Comparison of ENCODE assay signal across 9 mouse cellular contexts in genomic region chr7:128298481-128299342, GRCm38 (mm10). TPM values are rescaled to one million over a fixed set of nuclear protein-coding genes. Genes with fewer than 3 reads are reported as not detected.
A peak's percentile ranks its signal among the peaks of the same experiment; 100 is the strongest.
DNase-seq lines count a peak whose midpoint lies in the region; ATAC-seq lines count a peak whose summit lies in the region.
"Had no signal": no experiment of that assay in that cellular context is flagged by ENCODE, and none has a peak within 500 bp of the region (broad histone marks: within the 10 kb centered on the region; RNA-seq: fewer than 3 reads in every experiment).

No protein-coding gene starts in this region.

- no peak for ATAC-seq in kidney, embryonic 14.5 days (ENCODE audit: low FRiP score, low TSS enrichment)
- ATAC-seq in hindbrain, embryonic 14.5 days (ENCODE audit: low FRiP score), result no peak

- no peaks in the 10 kb centered on the region for H3K9me3 ChIP-seq in kidney, embryonic 14.5 days (ENCODE audit: control insufficient read depth, low read length)
- H3K9me3 ChIP-seq in hindbrain, embryonic 14.5 days (ENCODE audit: control insufficient read depth, low read length), result no peaks in the 10 kb centered on the region
- H3K9me3 ChIP-seq in midbrain, embryonic 10.5 days (replicated peaks), result no peaks in the 10 kb centered on the region

- peaks cover 10% of the 10 kb centered on the region for H3K4me1 ChIP-seq in kidney, embryonic 14.5 days (ENCODE audit: control insufficient read depth, insufficient read depth, low read length)
- peaks cover 16% of the 10 kb centered on the region for H3K4me1 ChIP-seq in hindbrain, embryonic 14.5 days (replicated peaks; ENCODE audit: control insufficient read depth, insufficient read depth, low read length)
- H3K4me1 ChIP-seq in midbrain, embryonic 10.5 days, result peaks cover 42% of the 10 kb centered on the region

- no peak overlapping the region for H3K27ac ChIP-seq in kidney, embryonic 14.5 days (ENCODE audit: low read depth, low read length)
- H3K27ac ChIP-seq in hindbrain, embryonic 14.5 days, result peak overlapping the region; percentile 70
- H3K27ac ChIP-seq in midbrain, embryonic 10.5 days (replicated peaks), result peak overlapping the region; percentile 87

- H3K9ac ChIP-seq in kidney, embryonic 14.5 days (ENCODE audit: low read depth, low read length), result peak overlapping the region; percentile 93; the same call in 1 of the 2 replicates
- peak overlapping the region; percentile 89; the same call in 1 of the 2 replicates for H3K9ac ChIP-seq in hindbrain, embryonic 14.5 days

- 86% methylated on average over 8 of the region's 8 CpGs for WGBS in kidney, embryonic 14.5 days
- WGBS in hindbrain, embryonic 14.5 days, result 78% methylated on average over 8 of the region's 8 CpGs
- WGBS in midbrain, embryonic 10.5 days, result 83% methylated on average over 8 of the region's 8 CpGs

- H3K4me3 ChIP-seq in kidney, embryonic 14.5 days (ENCODE audit: low read length), result peak overlapping the region; percentile 91
- H3K4me3 ChIP-seq in hindbrain, embryonic 14.5 days (replicated peaks; ENCODE audit: low read length), result peak overlapping the region; percentile 90
- peak overlapping the region; percentile 71 for H3K4me3 ChIP-seq in midbrain, embryonic 10.5 days

- no peak for DNase-seq in kidney, adult 18-20 months
- peak; percentile 54 for DNase-seq in brain, adult 2 months (ENCODE audit: low read depth, low spot score)
- peak; percentile 71 for DNase-seq in hindbrain, embryonic 14.5 days (ENCODE audit: low spot score)
- no peak for DNase-seq in midbrain, embryonic 10.5 days (ENCODE audit: low spot score)
- no peak for DNase-seq in cerebellum, postnatal 14 days
- no peak for DNase-seq in urinary bladder, postnatal 36 days (ENCODE audit: low spot score in 2 of 2)
- no peak for DNase-seq in embryo, embryonic 10 days (ENCODE audit: low spot score)

- no peaks in the 10 kb centered on the region for H3K27me3 ChIP-seq in kidney, embryonic 14.5 days (ENCODE audit: control insufficient read depth, insufficient read depth, low read length)
- no peaks in the 10 kb centered on the region for H3K27me3 ChIP-seq in hindbrain, embryonic 14.5 days (ENCODE audit: control insufficient read depth, insufficient read depth, low read length)
- H3K27me3 ChIP-seq in midbrain, embryonic 10.5 days (ENCODE audit: low read depth, poor library complexity, severe bottlenecking), result peaks cover 14% of the 10 kb centered on the region; the same call in 1 of the 2 replicates
- H3K27me3 ChIP-seq: Patski had no signal

- no peaks in the 10 kb centered on the region; the same call in 1 of the 2 replicates for H3K36me3 ChIP-seq in kidney, embryonic 14.5 days (ENCODE audit: control insufficient read depth, insufficient read depth, low read length)
- no peaks in the 10 kb centered on the region for H3K36me3 ChIP-seq in hindbrain, embryonic 14.5 days (replicated peaks; ENCODE audit: control insufficient read depth, insufficient read depth)
- H3K36me3 ChIP-seq in midbrain, embryonic 10.5 days, result 0 out of 2 replicates have a peak, but pooled peaks cover 12% of the 10 kb centered on the region

- H3K4me2 ChIP-seq in kidney, embryonic 14.5 days (replicated peaks; ENCODE audit: low read depth, low read length), result peak overlapping the region; percentile 88
- peak overlapping the region; percentile 92 for H3K4me2 ChIP-seq in hindbrain, embryonic 14.5 days (replicated peaks)

RNA-seq across cellular contexts. Expression of gene BC017158, which starts 0.7 kb away (rescaled TPM):
- polyA plus RNA-seq in kidney, embryonic 14.5 days (2014; fragmentation: Nextera tagmentation; extraction: Ambion mirVana), result 26.9 and 32.1 TPM in 2 replicates
- polyA plus RNA-seq in hindbrain, embryonic 14.5 days (2014; fragmentation: Nextera tagmentation; extraction: Ambion mirVana), result 23.6 and 23.9 TPM in 2 replicates
- polyA plus RNA-seq in midbrain, embryonic 10.5 days (2016; fragmentation: Nextera tagmentation; extraction: Ambion mirVana), result 24.6 and 26.3 TPM in 2 replicates

RNA-seq across cellular contexts. Expression of gene Slc5a2, which starts 33.3 kb away (rescaled TPM):
- polyA plus RNA-seq in kidney, embryonic 14.5 days (2014; fragmentation: Nextera tagmentation; extraction: Ambion mirVana), result 1.1 and 2.2 TPM in 2 replicates
- polyA plus RNA-seq in hindbrain, embryonic 14.5 days (2014; fragmentation: Nextera tagmentation; extraction: Ambion mirVana), result 0.23 TPM in 1 of 2 replicates, not detected in the other
- 0.28 and 0.50 TPM in 2 replicates for polyA plus RNA-seq in midbrain, embryonic 10.5 days (2016; fragmentation: Nextera tagmentation; extraction: Ambion mirVana)

RNA-seq across cellular contexts. Expression of gene Tgfb1i1, which starts 52.1 kb away (rescaled TPM):
- 44.3 and 61.7 TPM in 2 replicates for polyA plus RNA-seq in kidney, embryonic 14.5 days (2014; fragmentation: Nextera tagmentation; extraction: Ambion mirVana)
- polyA plus RNA-seq in hindbrain, embryonic 14.5 days (2014; fragmentation: Nextera tagmentation; extraction: Ambion mirVana), result 23.5 and 27.8 TPM in 2 replicates
- 40.9 and 45.3 TPM in 2 replicates for polyA plus RNA-seq in midbrain, embryonic 10.5 days (2016; fragmentation: Nextera tagmentation; extraction: Ambion mirVana)

Comparison
In these comparisons a context has a peak if more than half of its experiments do, and no peak if none do; other contexts are left out.
1. DNase-seq: peak in brain, adult 2 months (single experiment) and hindbrain, embryonic 14.5 days (single experiment); none in kidney, adult 18-20 months (single experiment), midbrain, embryonic 10.5 days (single experiment), cerebellum, postnatal 14 days (0 of 2), urinary bladder, postnatal 36 days (0 of 2) and embryo, embryonic 10 days (single experiment).
2. Peak in every context shown above with its lines, with median percentiles within 50 percentile points of each other: H3K4me3 ChIP-seq.